Mouse (Mus musculus) thymus, adult 2 months (tissue): ENCODE results near the gene Fxr2. TPM values are rescaled to one million over a fixed set of nuclear protein-coding genes. Genes with fewer than 3 reads are reported as not detected.

Source experiments
- DNase-seq: peaks from one replicate; pipeline ENCODE4 v3.0.0; 2021
- H3K27ac ChIP-seq: fragments of 200-500 bp; 2 replicates; pipeline ENCODE4 v1.5.1; 2012; ENCODE audit warnings: low read length, control low read depth; ENCODE audit not compliant: control insufficient read depth, insufficient read depth
- H3K27me3 ChIP-seq: fragments of 200-500 bp; 2 replicates; pipeline ENCODE4 v1.6.1; 2012; ENCODE audit warnings: mild to moderate bottlenecking, low read length, moderate library complexity, mixed read lengths; ENCODE audit not compliant: control insufficient read depth, insufficient read depth
- H3K36me3 ChIP-seq: fragments of 200-500 bp; 2 replicates; pipeline ENCODE4 v1.6.1; 2012; ENCODE audit warnings: mild to moderate bottlenecking, low read length, moderate library complexity; ENCODE audit not compliant: control insufficient read depth, insufficient read depth
- H3K4me1 ChIP-seq: fragments of 200-500 bp; replicated peaks from 2 replicates; pipeline ENCODE4 v1.6.1; 2012; ENCODE audit warnings: low read length; ENCODE audit not compliant: control insufficient read depth, insufficient read depth
- H3K4me3 ChIP-seq: fragments of 200-500 bp; 2 replicates; pipeline ENCODE4 v1.5.1; 2012; ENCODE audit warnings: mild to moderate bottlenecking, low read length, control low read depth, moderate library complexity; ENCODE audit not compliant: control insufficient read depth, insufficient read depth
- CTCF ChIP-seq: fragments of 200-500 bp; IDR thresholded peaks from 2 replicates; pipeline ENCODE4 v1.5.1; 2012; ENCODE audit warnings: mild to moderate bottlenecking, control low read depth, low read length, moderate library complexity, borderline replicate concordance; ENCODE audit not compliant: control insufficient read depth, poor library complexity, insufficient read depth; ENCODE audit errors: extremely low read depth
- POLR2A ChIP-seq: fragments of 200-500 bp; IDR thresholded peaks from 2 replicates; pipeline ENCODE4 v1.6.1; 2012; ENCODE audit warnings: mild to moderate bottlenecking, low read length, control low read depth, moderate library complexity; ENCODE audit not compliant: control insufficient read depth, poor library complexity, insufficient read depth; ENCODE audit errors: extremely low read depth
- WGBS: fragments of 180-500 bp; shearing (Covaris S2); methylation state at CpG from one replicate; pipeline ENCODE4 v1.1.7; 2018; 5-methylcytosine and 5-hydroxymethylcytosine counted together
- polyA plus RNA-seq: library from polyadenylated mRNA; depleted of rRNA; stranded (reverse); fragments of >200 nt; gene quantifications from 2 replicates; pipeline ENCODE4 v1.2.3, GENCODE M21; 2012

The Fxr2 gene
- polyA plus RNA-seq, 1 experiment = 96.0 TPM

DNA sequence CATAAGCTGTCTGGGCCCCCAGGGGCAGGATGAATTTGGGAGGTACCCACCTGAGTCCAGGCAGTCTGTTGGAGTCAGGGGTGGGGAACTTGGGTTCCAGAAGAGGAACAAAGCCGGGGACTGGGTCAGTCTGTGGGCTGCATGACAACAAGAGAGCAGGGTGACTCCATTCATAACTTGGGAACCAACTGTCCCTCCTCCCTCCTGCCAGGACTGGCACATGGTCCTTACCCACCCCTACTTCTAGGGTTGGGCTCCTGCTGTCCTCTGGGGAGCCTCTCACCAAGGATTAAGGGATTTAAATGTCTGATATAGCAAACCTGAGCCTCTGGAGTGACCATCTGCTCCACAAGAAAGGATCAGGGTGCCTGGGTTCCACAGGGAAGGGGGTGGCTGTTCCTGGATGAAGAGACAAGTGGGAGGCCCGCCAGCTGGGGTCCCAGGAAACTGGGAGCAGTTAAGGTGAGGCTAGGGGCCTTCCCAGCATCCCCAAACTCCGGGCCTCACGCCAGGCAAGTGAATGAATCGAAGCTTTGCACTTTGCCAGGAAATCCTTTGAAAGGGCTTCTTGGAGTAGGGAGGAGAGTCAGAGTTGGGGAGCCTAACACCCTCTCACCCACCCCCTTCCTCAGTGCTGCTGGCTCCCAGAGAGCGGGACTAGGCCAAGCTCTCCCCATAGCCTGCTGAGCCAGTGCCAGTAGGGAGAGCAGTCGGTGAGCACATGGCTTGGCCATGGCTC is 40.7 kb upstream of the Fxr2 start:
- WGBS = 93% methylated on average over 7 of the region's 7 CpGs
- peaks cover 54% of the 10 kb centered on the region for H3K36me3 ChIP-seq
- DNase-seq = no peak
- no peak overlapping the region for H3K4me3 ChIP-seq
- H3K27me3 ChIP-seq = no peaks in the 10 kb centered on the region
- no peak for TF ChIP-seq CTCF
- TF ChIP-seq POLR2A = no peak
- no peak overlapping the region for H3K27ac ChIP-seq
- H3K4me1 ChIP-seq = no peaks in the 10 kb centered on the region

DNA sequence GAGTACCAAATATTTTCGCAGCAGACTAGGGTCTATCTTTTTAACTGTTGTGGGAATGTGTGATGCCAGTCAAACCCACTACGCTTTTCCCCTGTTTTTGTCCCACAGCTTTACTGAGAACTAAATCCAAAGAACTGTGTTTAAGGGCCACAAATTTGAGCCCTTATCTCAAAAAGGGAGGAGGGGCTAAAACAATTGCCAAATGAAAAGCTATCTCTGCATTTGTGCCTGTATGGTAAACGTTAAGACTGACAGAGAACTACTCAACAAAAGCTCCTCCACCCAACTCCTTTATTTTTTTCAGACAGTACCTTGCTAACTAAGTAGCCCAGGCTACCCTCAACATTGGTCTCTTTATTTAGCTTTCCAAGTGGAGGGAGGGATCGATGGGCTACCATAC is 40.0 kb upstream of the Fxr2 start:
- H3K4me3 ChIP-seq = no peak overlapping the region
- 88% methylated on average over 4 of the region's 4 CpGs for WGBS
- H3K4me1 ChIP-seq = no peaks in the 10 kb centered on the region
- DNase-seq = no peak
- peaks cover 46% of the 10 kb centered on the region for H3K36me3 ChIP-seq
- no peaks in the 10 kb centered on the region for H3K27me3 ChIP-seq
- H3K27ac ChIP-seq = no peak overlapping the region
- TF ChIP-seq CTCF (no peak), POLR2A (no peak)

DNA sequence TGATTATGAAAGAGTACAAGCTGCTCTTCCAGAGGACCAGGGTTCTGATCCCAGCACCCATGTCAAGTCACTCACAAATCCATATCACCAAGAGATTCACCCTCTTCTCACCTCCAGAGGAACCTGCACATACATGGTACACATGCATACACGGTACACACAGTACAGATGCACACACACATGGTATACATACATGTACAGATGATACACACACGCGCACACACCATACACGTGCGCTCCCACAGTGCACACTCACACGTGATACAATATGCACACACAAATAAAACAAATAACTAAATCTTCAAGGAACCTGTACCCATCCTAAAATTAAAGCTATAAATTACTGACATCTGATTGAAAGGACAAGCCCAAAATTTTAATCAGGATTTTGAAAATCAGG is 37.9 kb upstream of the Fxr2 start:
- H3K27ac ChIP-seq = no peak overlapping the region
- H3K27me3 ChIP-seq = no peaks in the 10 kb centered on the region
- H3K4me3 ChIP-seq = no peak overlapping the region
- 96% methylated on average over 6 of the region's 6 CpGs for WGBS
- TF ChIP-seq CTCF = no peak
- no peak for TF ChIP-seq POLR2A
- peaks cover 26% of the 10 kb centered on the region for H3K36me3 ChIP-seq
- DNase-seq = no peak
- H3K4me1 ChIP-seq = no peaks in the 10 kb centered on the region

DNA sequence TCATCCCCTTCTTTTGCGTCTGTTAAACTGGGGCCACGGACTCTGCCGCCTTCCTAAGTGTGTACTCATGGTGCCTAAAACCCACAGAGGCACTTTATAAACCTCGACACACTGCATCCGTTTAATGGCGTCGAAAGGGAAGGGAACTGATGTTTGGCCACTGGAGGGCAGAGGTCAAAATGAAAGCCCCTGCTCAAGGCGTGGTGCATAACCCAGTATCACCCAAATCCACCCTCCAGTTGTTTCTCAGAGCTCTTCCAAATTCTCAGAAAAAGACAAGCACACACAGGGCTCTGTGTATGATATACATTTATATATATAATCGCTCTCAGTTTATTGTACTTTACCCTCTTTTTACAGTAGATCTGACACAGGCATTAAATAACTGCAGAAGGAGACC is 33.4 kb upstream of the Fxr2 start:
- no peaks in the 10 kb centered on the region for H3K36me3 ChIP-seq
- no peak for DNase-seq
- WGBS = 22% methylated on average over 9 of the region's 9 CpGs
- H3K4me1 ChIP-seq = no peaks in the 10 kb centered on the region
- no peak for TF ChIP-seq POLR2A
- TF ChIP-seq CTCF = no peak
- no peak overlapping the region for H3K27ac ChIP-seq
- no peak overlapping the region for H3K4me3 ChIP-seq
- peaks cover 5% of the 10 kb centered on the region; the same call in 1 of the 2 replicates for H3K27me3 ChIP-seq

DNA sequence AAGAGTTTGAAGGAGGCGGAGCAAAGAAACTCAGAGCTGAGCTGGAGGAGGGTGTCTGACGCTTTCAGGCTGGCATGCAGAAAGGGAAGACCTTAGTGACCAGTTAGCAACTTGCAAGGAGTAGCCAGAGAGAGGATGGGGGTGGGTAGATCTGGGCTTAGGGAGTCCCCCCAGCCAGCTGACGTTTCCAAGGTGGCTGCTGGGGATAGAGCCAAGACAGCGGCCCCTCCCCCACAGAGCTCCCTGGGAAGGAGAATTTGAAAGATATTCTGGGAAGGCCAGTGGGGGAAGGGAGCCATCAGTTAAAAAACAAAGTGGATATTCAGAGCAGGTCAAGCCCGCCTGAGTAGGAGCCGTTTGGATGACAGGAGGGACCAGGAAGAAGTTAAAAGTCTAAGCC is 32.7 kb upstream of the Fxr2 start:
- no peak overlapping the region for H3K27ac ChIP-seq
- H3K4me1 ChIP-seq = peaks cover 5% of the 10 kb centered on the region; the same call in 1 of the 2 replicates
- no peaks in the 10 kb centered on the region for H3K36me3 ChIP-seq
- H3K27me3 ChIP-seq = peaks cover 6% of the 10 kb centered on the region; the same call in 1 of the 2 replicates
- TF ChIP-seq CTCF (no peak), POLR2A (no peak)
- H3K4me3 ChIP-seq = no peak overlapping the region
- no peak for DNase-seq
- 85% methylated on average over 6 of the region's 6 CpGs for WGBS

DNA sequence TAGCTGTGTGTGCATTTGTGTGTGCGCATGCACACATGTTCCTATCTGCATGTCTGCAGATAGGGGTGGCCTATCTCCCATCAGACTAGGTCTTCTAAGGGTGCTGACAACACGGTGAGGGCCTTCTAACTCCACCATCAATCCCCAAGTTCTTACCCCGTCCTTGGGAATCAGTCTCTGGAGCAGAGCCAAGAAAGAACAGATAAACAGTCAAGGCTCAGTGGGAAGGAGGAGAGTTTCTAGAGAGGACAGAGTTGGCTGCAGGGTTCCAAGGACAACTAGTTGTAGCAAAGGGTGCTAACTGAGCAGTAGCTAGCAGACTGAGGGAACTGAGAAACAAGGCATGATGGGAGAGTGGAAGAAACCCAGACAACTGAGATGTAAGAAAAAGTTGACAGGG is 31.0 kb upstream of the Fxr2 start:
- 93% methylated on average over 3 of the region's 3 CpGs for WGBS
- Histone ChIP-seq H3K27me3 (peaks cover 6% of the 10 kb centered on the region; the same call in 1 of the 2 replicates), H3K27ac (no peak overlapping the region), H3K4me3 (no peak overlapping the region), H3K36me3 (no peaks in the 10 kb centered on the region), H3K4me1 (peaks cover 17% of the 10 kb centered on the region)
- no peak for TF ChIP-seq CTCF
- TF ChIP-seq POLR2A = no peak
- no peak for DNase-seq

DNA sequence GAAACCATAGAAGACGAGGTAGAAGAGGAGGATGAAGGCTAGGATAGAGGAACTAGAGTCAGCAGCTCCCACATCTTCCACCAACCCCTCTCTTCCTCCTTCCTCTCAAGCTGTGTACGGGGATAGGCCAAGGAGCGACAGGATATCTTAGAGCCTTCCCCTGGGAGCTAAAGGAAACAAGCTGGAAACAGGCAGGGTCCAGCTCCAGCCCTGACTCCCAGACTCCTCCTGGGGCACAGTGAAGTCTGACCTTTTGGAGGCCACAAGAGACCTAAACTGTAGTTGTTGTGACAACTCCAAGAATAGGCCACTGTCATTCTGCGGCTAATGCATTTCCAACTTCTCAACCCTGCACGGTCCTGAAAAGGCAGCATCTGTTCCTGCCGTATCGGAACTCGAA is 29.3 kb upstream of the Fxr2 start:
- Histone ChIP-seq H3K36me3 (no peaks in the 10 kb centered on the region), H3K27ac (no peak overlapping the region), H3K4me3 (no peak overlapping the region), H3K4me1 (peaks cover 17% of the 10 kb centered on the region), H3K27me3 (peaks cover 6% of the 10 kb centered on the region; the same call in 1 of the 2 replicates)
- WGBS = 84% methylated on average over 8 of the region's 8 CpGs
- TF ChIP-seq POLR2A (no peak), CTCF (no peak)
- DNase-seq = no peak
